Mouse (Mus musculus) neural tube, embryonic 15.5 days (tissue): Measurements from ENCODE around the gene Ctsd. TPM values are rescaled to one million over a fixed set of nuclear protein-coding genes. Genes with fewer than 3 reads are reported as not detected.

ENCODE experiments used
- ATAC-seq: fragments of 200-750 bp; cut with Nextera tagmentation; 2 replicates; pipeline ENCODE4 v1.8.0; 2017; ENCODE audit warnings: mild to moderate bottlenecking, moderate TSS enrichment, moderate library complexity; ENCODE audit not compliant: low FRiP score
- H3K27ac ChIP-seq: fragments of 300-500 bp; sonication (generic); replicated peaks from 2 replicates; pipeline ENCODE4 v1.5.1; 2015; ENCODE audit warnings: mild to moderate bottlenecking, inconsistent platforms
- H3K27me3 ChIP-seq: fragments of 300-500 bp; sonication (generic); replicated peaks from 2 replicates; pipeline ENCODE4 v1.6.1; 2015; ENCODE audit warnings: inconsistent platforms
- H3K36me3 ChIP-seq: fragments of 300-500 bp; sonication (generic); 2 replicates; pipeline ENCODE4 v1.6.1; 2015; ENCODE audit warnings: inconsistent platforms
- H3K4me1 ChIP-seq: fragments of 300-500 bp; sonication (generic); 2 replicates; pipeline ENCODE4 v1.6.1; 2015; ENCODE audit warnings: inconsistent platforms
- H3K4me2 ChIP-seq: fragments of 300-500 bp; sonication (generic); 2 replicates; pipeline ENCODE4 v1.6.1; 2015; ENCODE audit warnings: inconsistent platforms, mild to moderate bottlenecking, moderate library complexity
- H3K4me3 ChIP-seq: fragments of 300-500 bp; sonication (generic); replicated peaks from 2 replicates; pipeline ENCODE4 v1.5.1; 2015; ENCODE audit warnings: mild to moderate bottlenecking, inconsistent platforms
- H3K9ac ChIP-seq: fragments of 300-500 bp; sonication (generic); replicated peaks from 2 replicates; pipeline ENCODE4 v1.6.1; 2015; ENCODE audit warnings: mild to moderate bottlenecking, inconsistent platforms
- H3K9me3 ChIP-seq: fragments of 300-500 bp; sonication (generic); replicated peaks from 2 replicates; pipeline ENCODE4 v1.6.1; 2016; ENCODE audit warnings: inconsistent platforms
- WGBS: fragments of 180-500 bp; shearing (Covaris S2); methylation state at CpG from one replicate; pipeline ENCODE4 v1.1.7; 2015; ENCODE audit warnings: mixed read lengths; 5-methylcytosine and 5-hydroxymethylcytosine counted together
- polyA plus RNA-seq: library from polyadenylated mRNA; unstranded; fragments of >200 nt; fragmentation: Nextera tagmentation; extraction: Ambion mirVana; gene quantifications from 2 replicates; pipeline ENCODE4 v1.2.1, GENCODE M21; 2015

Ctsd gene
- polyA plus RNA-seq, 1 experiment from 2014 or later: 304 TPM

- H3K27me3 ChIP-seq: peaks cover 51% of the 10 kb centered on the region
- H3K4me3 ChIP-seq: no peak overlapping the region
- H3K36me3 ChIP-seq: peaks cover 30% of the 10 kb centered on the region
- no peak overlapping the region for H3K9ac ChIP-seq
- H3K4me1 ChIP-seq: peaks cover 17% of the 10 kb centered on the region
- ATAC-seq: no peak
- H3K9me3 ChIP-seq: no peaks in the 10 kb centered on the region
- no peak overlapping the region for H3K4me2 ChIP-seq
- H3K27ac ChIP-seq: no peak overlapping the region
- 80% methylated on average over 5 of the region's 5 CpGs for WGBS
Measured at GRCm38 (mm10) chr7:142373039-142373438, 14.8 kb downstream of the Ctsd start.

DNA sequence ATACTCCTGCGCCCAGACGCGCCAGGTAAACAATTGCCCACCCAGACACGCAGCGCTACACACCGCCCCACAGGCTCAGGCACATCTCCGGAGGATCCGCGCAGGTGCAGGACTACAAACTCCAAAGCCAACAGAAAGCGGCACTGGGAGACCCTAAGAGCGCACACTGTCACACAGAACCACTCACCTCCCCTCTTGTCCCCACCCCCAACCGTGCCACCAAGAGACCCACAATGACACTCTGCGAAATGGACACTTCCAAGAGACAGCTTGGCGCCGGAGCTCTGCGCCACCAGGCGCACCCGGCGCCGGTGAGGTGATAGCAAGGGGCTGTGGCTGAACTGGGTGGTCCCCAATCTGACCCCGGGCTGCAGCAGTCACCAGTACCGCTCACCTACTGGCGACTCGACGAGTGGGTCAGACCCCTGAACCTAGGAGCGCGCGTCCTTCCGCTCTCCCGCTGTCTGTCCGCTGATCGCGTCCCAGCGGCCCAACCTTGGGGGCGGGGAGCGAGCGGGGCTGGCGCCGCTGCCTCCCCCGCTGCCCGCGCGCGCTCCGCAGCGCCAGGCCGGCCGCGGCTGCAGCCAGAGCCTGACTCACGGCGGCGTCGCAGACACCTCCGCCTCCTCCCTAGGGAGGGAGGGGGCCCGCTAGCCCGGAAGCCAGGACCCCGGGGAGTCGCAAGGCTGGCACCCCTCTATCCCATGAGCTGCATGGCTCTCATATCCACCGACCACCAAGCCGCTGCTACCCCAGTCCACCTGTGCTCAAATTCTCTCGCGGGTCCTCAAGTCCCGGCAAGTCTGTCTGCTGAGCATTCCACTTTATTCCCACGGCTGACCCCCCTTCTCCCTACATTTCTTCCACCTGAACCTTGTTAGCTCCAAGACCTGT is 15.8 kb downstream of the Ctsd start:
- H3K27me3 ChIP-seq: peaks cover 51% of the 10 kb centered on the region
- H3K4me1 ChIP-seq: peaks cover 17% of the 10 kb centered on the region
- H3K36me3 ChIP-seq: peaks cover 20% of the 10 kb centered on the region
- no peaks in the 10 kb centered on the region for H3K9me3 ChIP-seq
- H3K4me3 ChIP-seq: peak overlapping the region; percentile 46
- no peak overlapping the region for H3K27ac ChIP-seq
- H3K4me2 ChIP-seq: peak overlapping the region; percentile 81
- 2% methylated on average over 62 of the region's 64 CpGs for WGBS
- peak overlapping the region; percentile 37; the same call in 1 of the 2 replicates for H3K9ac ChIP-seq
- ATAC-seq: peak; percentile 53

- WGBS: 28% methylated on average over 11 of the region's 11 CpGs
- no peaks in the 10 kb centered on the region for H3K9me3 ChIP-seq
- H3K9ac ChIP-seq: 0 out of 2 replicates have a peak overlapping the region, but pooled peaks have one; percentile 37
- ATAC-seq: peak; percentile 30; the same call in 1 of the 2 replicates
- no peak overlapping the region for H3K27ac ChIP-seq
- H3K4me3 ChIP-seq: peak overlapping the region; percentile 46
- peaks cover 17% of the 10 kb centered on the region for H3K4me1 ChIP-seq
- peak overlapping the region; percentile 81 for H3K4me2 ChIP-seq
- H3K36me3 ChIP-seq: peaks cover 14% of the 10 kb centered on the region
- H3K27me3 ChIP-seq: peaks cover 51% of the 10 kb centered on the region
Measured at GRCm38 (mm10) chr7:142371398-142371767, 16.5 kb downstream of the Ctsd start.

- Histone ChIP-seq H3K27ac (no peak overlapping the region), H3K36me3 (peaks cover 9% of the 10 kb centered on the region; the same call in 1 of the 2 replicates), H3K4me2 (peak overlapping the region; percentile 81), H3K4me3 (peak overlapping the region; percentile 46), H3K27me3 (peaks cover 51% of the 10 kb centered on the region), H3K9me3 (no peaks in the 10 kb centered on the region), H3K4me1 (peaks cover 17% of the 10 kb centered on the region), H3K9ac (no peak overlapping the region)
- 80% methylated on average over 18 of the region's 18 CpGs for WGBS
- ATAC-seq: no peak
Measured at GRCm38 (mm10) chr7:142370937-142371336, 16.9 kb downstream of the Ctsd start.

DNA sequence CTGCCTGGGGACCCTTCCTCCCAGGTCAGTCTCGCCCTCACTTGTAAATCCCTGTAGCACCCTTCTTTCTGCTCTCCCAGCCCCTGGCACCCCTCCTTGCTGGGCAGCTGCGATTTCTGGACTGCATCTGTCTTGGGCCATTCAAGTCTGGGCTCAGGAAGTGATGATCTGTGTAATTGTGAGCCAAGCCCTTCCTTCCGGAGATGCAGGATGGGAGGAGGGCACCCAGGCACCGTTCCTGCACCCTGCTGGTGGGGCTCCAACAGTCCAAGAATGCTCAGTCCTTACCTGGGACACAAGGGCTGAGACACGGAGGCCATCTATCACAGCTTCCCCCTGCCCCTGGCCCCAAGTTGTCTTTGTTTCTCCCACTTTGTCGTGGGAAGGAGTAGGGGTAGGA is 18.0 kb downstream of the Ctsd start:
- Histone ChIP-seq H3K9me3 (no peaks in the 10 kb centered on the region), H3K27ac (no peak overlapping the region), H3K27me3 (peaks cover 51% of the 10 kb centered on the region), H3K4me2 (no peak overlapping the region), H3K4me3 (no peak overlapping the region), H3K9ac (no peak overlapping the region), H3K36me3 (0 out of 2 replicates have a peak, but pooled peaks cover 2% of the 10 kb centered on the region), H3K4me1 (peaks cover 17% of the 10 kb centered on the region)
- 73% methylated on average over 6 of the region's 6 CpGs for WGBS
- no peak for ATAC-seq

- Histone ChIP-seq H3K27me3 (peaks cover 45% of the 10 kb centered on the region), H3K9ac (no peak overlapping the region)
Measured at GRCm38 (mm10) chr7:142368856-142369255, 19.0 kb downstream of the Ctsd start.

GRCm38 (mm10) chr7:142363107-142363506 is 24.7 kb downstream of the Ctsd start:
- H3K36me3 ChIP-seq: no peaks in the 10 kb centered on the region
- no peaks in the 10 kb centered on the region for H3K27me3 ChIP-seq
- no peak overlapping the region for H3K4me3 ChIP-seq
- no peak overlapping the region for H3K27ac ChIP-seq
- no peak for ATAC-seq
- WGBS: 78% methylated on average over 4 of the region's 4 CpGs
- H3K4me2 ChIP-seq: no peak overlapping the region
- H3K9me3 ChIP-seq: no peaks in the 10 kb centered on the region
- no peak overlapping the region for H3K9ac ChIP-seq
- no peaks in the 10 kb centered on the region for H3K4me1 ChIP-seq

More at GRCm38 (mm10) chr7:142368856-142369255, 19.0 kb downstream of the Ctsd start:
- H3K27ac ChIP-seq: no peak overlapping the region
- no peak overlapping the region for H3K4me3 ChIP-seq
- no peaks in the 10 kb centered on the region for H3K36me3 ChIP-seq
- ATAC-seq: no peak
- H3K9me3 ChIP-seq: no peaks in the 10 kb centered on the region
- H3K4me2 ChIP-seq: no peak overlapping the region
- H3K4me1 ChIP-seq: peaks cover 17% of the 10 kb centered on the region
- 75% methylated on average over 2 of the region's 2 CpGs for WGBS

DNA sequence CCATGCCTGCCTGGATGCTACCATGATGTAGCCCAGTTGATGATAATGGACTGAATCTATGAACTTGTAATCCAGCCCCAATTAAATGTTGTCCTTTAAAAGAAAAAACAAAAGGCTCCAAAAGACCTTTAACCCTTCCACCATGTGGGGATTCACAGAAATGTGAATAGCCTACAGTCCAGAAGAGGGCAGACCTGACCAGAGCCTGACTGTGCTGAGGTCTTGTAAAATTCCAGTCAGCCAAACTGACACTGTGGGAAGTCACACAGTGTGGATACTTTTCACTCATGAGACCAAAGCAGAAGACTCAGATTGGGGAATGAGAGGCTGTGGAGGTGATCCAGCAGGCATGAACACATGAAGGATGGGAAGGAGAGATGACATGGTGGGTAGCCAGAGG is 27.1 kb downstream of the Ctsd start:
- no peak for ATAC-seq
- Histone ChIP-seq H3K27ac (no peak overlapping the region), H3K36me3 (no peaks in the 10 kb centered on the region), H3K27me3 (no peaks in the 10 kb centered on the region), H3K4me3 (no peak overlapping the region), H3K9ac (no peak overlapping the region), H3K4me1 (no peaks in the 10 kb centered on the region), H3K9me3 (no peaks in the 10 kb centered on the region), H3K4me2 (no peak overlapping the region)

DNA sequence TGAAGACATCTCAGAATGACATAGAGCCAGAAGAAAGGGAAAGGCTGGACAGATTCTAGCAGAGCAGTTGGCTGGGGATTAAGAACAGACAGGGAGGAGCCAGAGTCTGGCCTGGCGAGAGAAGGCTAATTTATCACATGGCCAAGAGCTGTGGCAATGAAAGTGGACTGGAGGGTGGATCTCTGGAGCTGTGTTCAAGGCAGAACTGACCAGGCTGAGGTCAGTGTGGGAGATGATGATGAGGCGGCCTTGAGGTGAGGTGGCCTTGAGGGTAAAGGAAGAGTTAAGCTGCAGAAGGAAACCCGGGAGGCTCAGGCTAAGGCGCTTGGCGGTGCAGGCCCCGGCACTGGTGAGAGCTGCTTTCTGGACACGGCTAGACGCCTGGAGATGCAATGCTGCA is 28.7 kb downstream of the Ctsd start:
- 79% methylated on average over 8 of the region's 8 CpGs for WGBS
- H3K36me3 ChIP-seq: no peaks in the 10 kb centered on the region
- no peak for ATAC-seq

DNA sequence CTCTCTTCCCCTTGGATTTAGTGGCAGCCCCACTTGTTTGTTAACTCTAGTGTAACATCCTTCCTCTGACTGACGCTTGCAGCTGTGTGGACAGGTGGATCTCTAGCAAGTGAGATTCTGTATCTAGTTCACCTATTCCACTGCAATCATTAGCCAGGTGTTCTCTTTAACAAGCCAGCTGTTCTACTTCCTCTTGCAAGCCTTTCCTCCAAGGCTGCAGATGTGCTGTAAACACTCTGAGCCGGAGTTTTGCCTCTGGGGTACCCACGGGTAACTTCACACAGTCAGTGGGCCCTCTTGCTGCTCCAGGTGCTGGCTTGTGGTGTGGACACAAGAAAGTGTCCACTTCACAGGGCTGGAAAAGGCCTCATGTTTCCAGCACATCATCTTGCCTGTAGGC is 30.3 kb downstream of the Ctsd start:
- 83% methylated on average over 3 of the region's 3 CpGs for WGBS

More for the DNA sequence above, 28.7 kb downstream of the Ctsd start:
- no peaks in the 10 kb centered on the region for H3K9me3 ChIP-seq
- no peak overlapping the region for H3K4me3 ChIP-seq
- H3K4me2 ChIP-seq: no peak overlapping the region
- no peaks in the 10 kb centered on the region for H3K4me1 ChIP-seq
- H3K27ac ChIP-seq: no peak overlapping the region
- H3K9ac ChIP-seq: no peak overlapping the region
- no peaks in the 10 kb centered on the region for H3K27me3 ChIP-seq

DNA sequence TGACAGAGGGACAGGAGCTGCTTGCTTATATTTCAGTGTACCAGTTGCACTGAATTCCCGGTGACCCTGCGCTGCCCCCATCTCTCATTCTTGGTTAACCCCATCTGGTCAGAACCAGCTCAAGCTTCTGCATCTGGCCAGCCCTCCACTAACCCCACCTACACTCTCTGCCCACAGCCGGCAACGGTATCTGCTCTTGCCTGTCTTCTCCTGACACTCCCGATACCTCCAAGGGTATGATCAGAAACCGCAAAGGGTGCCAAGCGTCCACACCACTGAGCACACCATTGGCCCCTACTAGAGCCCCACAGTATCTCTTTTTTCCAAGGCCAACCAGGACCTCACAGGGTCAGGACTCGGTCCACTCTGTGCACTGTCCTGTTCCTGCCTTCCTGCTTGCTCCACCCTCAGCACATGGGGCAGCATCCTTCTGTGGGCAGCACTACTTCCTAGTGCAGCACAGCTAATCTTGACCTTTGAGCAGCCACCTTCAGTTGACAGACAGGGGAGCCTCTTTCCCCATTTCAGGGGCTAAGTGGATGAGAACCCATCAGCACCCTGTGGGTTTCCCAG is 33.1 kb downstream of the Ctsd start:
- Histone ChIP-seq H3K4me3 (no peak overlapping the region), H3K36me3 (no peaks in the 10 kb centered on the region), H3K9ac (no peak overlapping the region), H3K4me1 (no peaks in the 10 kb centered on the region), H3K27me3 (no peaks in the 10 kb centered on the region), H3K27ac (no peak overlapping the region), H3K4me2 (no peak overlapping the region), H3K9me3 (no peaks in the 10 kb centered on the region)
- no peak for ATAC-seq
- 80% methylated on average over 8 of the region's 8 CpGs for WGBS

More for the DNA sequence above, 30.3 kb downstream of the Ctsd start:
- no peak overlapping the region for H3K4me3 ChIP-seq
- no peaks in the 10 kb centered on the region for H3K36me3 ChIP-seq
- H3K27ac ChIP-seq: no peak overlapping the region
- no peaks in the 10 kb centered on the region for H3K4me1 ChIP-seq
- H3K9me3 ChIP-seq: no peaks in the 10 kb centered on the region
- ATAC-seq: no peak
- H3K4me2 ChIP-seq: no peak overlapping the region
- no peak overlapping the region for H3K9ac ChIP-seq
- no peaks in the 10 kb centered on the region for H3K27me3 ChIP-seq

DNA sequence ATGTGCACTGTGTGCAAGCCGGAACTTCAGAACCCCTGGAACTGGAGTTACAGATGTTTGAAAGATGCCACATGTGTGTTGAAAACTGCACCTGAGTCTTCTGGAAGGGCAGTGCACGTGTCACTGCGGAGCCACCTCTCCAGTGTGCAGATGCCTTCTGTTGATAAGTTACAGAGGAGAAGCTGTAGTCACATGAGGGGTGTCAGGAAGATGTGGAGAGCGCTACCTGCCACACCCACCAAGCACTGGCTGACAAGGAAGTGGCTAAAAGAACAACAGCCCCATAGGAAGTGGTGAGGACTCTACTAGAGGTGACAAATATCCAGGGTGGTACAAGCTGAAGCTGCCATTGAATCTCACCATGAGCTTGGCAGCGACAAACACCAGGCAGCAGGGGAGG is 34.0 kb downstream of the Ctsd start:
- Histone ChIP-seq H3K4me3 (no peak overlapping the region), H3K27me3 (no peaks in the 10 kb centered on the region), H3K36me3 (no peaks in the 10 kb centered on the region), H3K4me2 (no peak overlapping the region), H3K27ac (no peak overlapping the region), H3K9me3 (no peaks in the 10 kb centered on the region), H3K4me1 (no peaks in the 10 kb centered on the region), H3K9ac (no peak overlapping the region)
- no peak for ATAC-seq
- WGBS: 76% methylated on average over 5 of the region's 5 CpGs
